Mouse (Mus musculus) urinary bladder, postnatal 4 days (tissue): Measurements from ENCODE around the gene Ppfia1.

Experiments
- DNase-seq, 2 experiments: peaks; one replicate each; pipeline ENCODE4 v3.0.0; 2021 to 2022; ENCODE audit warnings: low spot score in 2 of 2

The Ppfia1 gene

GRCm38 (mm10) chr7:144427460-144427859, 126.1 kb downstream of the Ppfia1 start:
- DNase-seq, result no peak
